Comparison of ENCODE assay signal across 26 mouse cellular contexts in the genomic region with DNA sequence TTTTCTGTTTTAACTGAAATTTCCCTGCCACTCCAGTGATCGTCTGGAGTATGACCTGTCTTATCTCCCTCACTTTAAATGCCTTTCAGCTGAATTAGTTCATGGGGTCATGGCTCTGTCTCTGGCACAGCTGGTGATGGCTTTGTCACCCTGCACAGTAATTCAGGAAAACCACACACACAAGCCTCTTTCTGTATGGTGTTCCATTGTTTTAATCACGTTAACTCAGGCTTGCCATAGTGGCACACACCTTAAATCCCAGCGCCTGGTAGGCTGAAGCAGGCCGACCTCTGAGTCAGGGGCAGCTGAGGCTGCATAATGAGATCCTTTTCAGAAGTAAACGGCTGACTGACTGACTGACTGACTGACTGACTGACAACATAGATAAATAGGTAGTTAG.
A peak's percentile ranks its signal among the peaks of the same experiment; 100 is the strongest.
DNase-seq lines count a peak whose midpoint lies in the region; ATAC-seq and TF ChIP-seq lines count a peak whose summit lies in the region.
"Had no signal": no experiment of that assay in that cellular context is flagged by ENCODE, and none has a peak within 500 bp of the region (broad histone marks: within the 10 kb centered on the region; RNA-seq: fewer than 3 reads in every experiment).

No protein-coding gene starts in this region.

- peaks cover 14 to 23% of the 10 kb centered on the region in 2 experiments for H3K4me1 ChIP-seq in heart, embryonic 14.5 days (ENCODE audit: control insufficient read depth in 2 of 2, insufficient read depth in 2 of 2, low read length in 2 of 2)
- peaks cover 19% of the 10 kb centered on the region for H3K4me1 ChIP-seq in hindbrain, embryonic 13.5 days (replicated peaks)
- H3K4me1 ChIP-seq in hindbrain, embryonic 11.5 days (replicated peaks; ENCODE audit: control insufficient read depth, insufficient read depth, low read length), result no peaks in the 10 kb centered on the region
- peaks cover 8% of the 10 kb centered on the region; the same call in 1 of the 2 replicates for H3K4me1 ChIP-seq in lung, postnatal 0 days (ENCODE audit: insufficient read depth, low read depth, low read length)

- no peak overlapping the region for H3K4me2 ChIP-seq in heart, embryonic 14.5 days (ENCODE audit: low read length)
- no peak overlapping the region for H3K4me2 ChIP-seq in hindbrain, embryonic 13.5 days
- H3K4me2 ChIP-seq in hindbrain, embryonic 11.5 days (replicated peaks; ENCODE audit: low read depth, low read length), result no peak overlapping the region
- H3K4me2 ChIP-seq in lung, postnatal 0 days (replicated peaks; ENCODE audit: low read depth, low read length), result no peak overlapping the region
- H3K4me2 ChIP-seq: embryonic facial prominence, embryonic 12.5 days; limb, embryonic 15.5 days; lung, embryonic 14.5 days; midbrain, embryonic 11.5 days; stomach, embryonic 15.5 days had no signal

- 40% methylated on average over 5 of the region's 5 CpGs for WGBS in heart, embryonic 14.5 days
- WGBS in hindbrain, embryonic 13.5 days, result 52% methylated on average over 5 of the region's 5 CpGs
- 61% methylated on average over 5 of the region's 5 CpGs for WGBS in hindbrain, embryonic 11.5 days
- WGBS in lung, postnatal 0 days, result 72% methylated on average over 5 of the region's 5 CpGs

- H3K9me3 ChIP-seq in heart, embryonic 14.5 days (ENCODE audit: control insufficient read depth, low read length), result no peaks in the 10 kb centered on the region
- no peaks in the 10 kb centered on the region for H3K9me3 ChIP-seq in hindbrain, embryonic 13.5 days
- no peaks in the 10 kb centered on the region for H3K9me3 ChIP-seq in hindbrain, embryonic 11.5 days (ENCODE audit: control insufficient read depth, low read length)
- H3K9me3 ChIP-seq in lung, postnatal 0 days (ENCODE audit: low read length), result no peaks in the 10 kb centered on the region
- H3K9me3 ChIP-seq: embryonic facial prominence, embryonic 12.5 days; G1E; limb, embryonic 10.5 days; limb, embryonic 15.5 days; stomach, embryonic 15.5 days had no signal

- H3K36me3 ChIP-seq in heart, embryonic 14.5 days (ENCODE audit: control insufficient read depth, insufficient read depth, low read length), result peaks cover 48% of the 10 kb centered on the region
- H3K36me3 ChIP-seq in hindbrain, embryonic 13.5 days, result peaks cover 45% of the 10 kb centered on the region
- H3K36me3 ChIP-seq in hindbrain, embryonic 11.5 days (ENCODE audit: control insufficient read depth, insufficient read depth, low read length), result peaks cover 13% of the 10 kb centered on the region; the same call in 1 of the 2 replicates
- no peaks in the 10 kb centered on the region for H3K36me3 ChIP-seq in lung, postnatal 0 days (ENCODE audit: insufficient read depth, low read length)

- ATAC-seq in heart, embryonic 14.5 days (ENCODE audit: insufficient number of reproducible peaks, insufficient read depth, low FRiP score, low read depth), result no peak
- ATAC-seq in hindbrain, embryonic 13.5 days (ENCODE audit: low FRiP score), result no peak
- ATAC-seq in hindbrain, embryonic 11.5 days (ENCODE audit: low FRiP score), result no peak
- ATAC-seq in lung, postnatal 0 days, result no peak
- ATAC-seq: forebrain, embryonic 14.5 days; hindbrain, postnatal 0 days; midbrain, embryonic 16.5 days had no signal

- no peak for TF ChIP-seq CTCF in lung, postnatal 0 days (IDR thresholded peaks at IDR 0.05)

- DNase-seq in heart, adult 11 months, result peak; percentile 78
- no peak for DNase-seq in heart, postnatal 10 days
- no peak for DNase-seq in heart, postnatal 4 days
- no peak for DNase-seq in hindbrain, embryonic 11.5 days (ENCODE audit: low spot score)
- DNase-seq in lung, postnatal 0 days (ENCODE audit: low spot score), result no peak
- DNase-seq in lung, postnatal 25 days (ENCODE audit: low spot score), result no peak
- DNase-seq: adrenal gland, adult 8-10 months; cerebellum, adult 9-10 months; cerebellum, postnatal 36 days; gastrocnemius, postnatal 14 days; kidney, adult 9 months; kidney, postnatal 14 days; layer of hippocampus, adult 9-11 months; lung, embryonic 14.5 days; right cerebral cortex, postnatal 25 days had no signal

- H3K9ac ChIP-seq in heart, embryonic 14.5 days (ENCODE audit: low read length), result no peak overlapping the region
- no peak overlapping the region for H3K9ac ChIP-seq in hindbrain, embryonic 13.5 days
- no peak overlapping the region for H3K9ac ChIP-seq in hindbrain, embryonic 11.5 days (ENCODE audit: low read depth, low read length)
- no peak overlapping the region for H3K9ac ChIP-seq in lung, postnatal 0 days (replicated peaks; ENCODE audit: low read depth)
- H3K9ac ChIP-seq: embryonic facial prominence, embryonic 12.5 days; limb, embryonic 15.5 days; lung, embryonic 14.5 days; stomach, embryonic 15.5 days had no signal

- H3K27ac ChIP-seq in heart, embryonic 14.5 days (replicated peaks in 1 of 2; ENCODE audit: control insufficient read depth in 1 of 2, insufficient read depth in 1 of 2, low read depth in 2 of 2, low read length in 2 of 2), result peak overlapping the region; percentile 47 to 76
- H3K27ac ChIP-seq in hindbrain, embryonic 13.5 days, result 0 out of 2 replicates have a peak overlapping the region, but pooled peaks have one; percentile 18
- no peak overlapping the region for H3K27ac ChIP-seq in hindbrain, embryonic 11.5 days (ENCODE audit: low read depth, low read length)
- peak overlapping the region; percentile 16; the same call in 1 of the 2 replicates for H3K27ac ChIP-seq in lung, postnatal 0 days (ENCODE audit: low read length)
- H3K27ac ChIP-seq: embryonic facial prominence, embryonic 12.5 days; limb, embryonic 10.5 days; limb, embryonic 15.5 days; stomach, embryonic 15.5 days had no signal

- TF ChIP-seq EP300 in lung, postnatal 0 days (IDR thresholded peaks at IDR 0.05), result no peak

- H3K4me3 ChIP-seq in heart, embryonic 14.5 days (ENCODE audit: control insufficient read depth in 1 of 2, insufficient read depth in 1 of 2, low read depth in 1 of 2, low read length in 2 of 2), result no peak overlapping the region
- no peak overlapping the region for H3K4me3 ChIP-seq in hindbrain, embryonic 13.5 days
- H3K4me3 ChIP-seq in hindbrain, embryonic 11.5 days (ENCODE audit: low read depth, low read length), result no peak overlapping the region
- H3K4me3 ChIP-seq in lung, postnatal 0 days (ENCODE audit: low read depth, low read length), result no peak overlapping the region
- H3K4me3 ChIP-seq: embryonic facial prominence, embryonic 12.5 days; limb, embryonic 10.5 days; limb, embryonic 15.5 days; stomach, embryonic 15.5 days had no signal

- H3K27me3 ChIP-seq in heart, embryonic 14.5 days (ENCODE audit: control insufficient read depth, insufficient read depth, low read length), result no peaks in the 10 kb centered on the region
- H3K27me3 ChIP-seq in hindbrain, embryonic 13.5 days, result no peaks in the 10 kb centered on the region
- no peaks in the 10 kb centered on the region for H3K27me3 ChIP-seq in hindbrain, embryonic 11.5 days (ENCODE audit: control insufficient read depth, insufficient read depth, low read length)
- H3K27me3 ChIP-seq in lung, postnatal 0 days (replicated peaks; ENCODE audit: insufficient read depth, low read length), result no peaks in the 10 kb centered on the region
- H3K27me3 ChIP-seq: embryonic facial prominence, embryonic 12.5 days; limb, embryonic 15.5 days; stomach, embryonic 15.5 days had no signal

- intact Hi-C loops in heart, postnatal 10 days (cut with DNase I), result no loop called here
